Mouse (Mus musculus) limb, embryonic 14.5 days (tissue): ENCODE data around the gene Lrrc32. TPM values are rescaled to one million over a fixed set of nuclear protein-coding genes. Genes with fewer than 3 reads are reported as not detected.
A peak's percentile ranks its signal among the peaks of the same experiment; 100 is the strongest.

Source experiments
- ATAC-seq: fragments of 200-750 bp; cut with Nextera tagmentation; 2 replicates; pipeline ENCODE4 v1.8.0; 2017; ENCODE audit warnings: low read depth, moderate number of reproducible peaks, moderate TSS enrichment; ENCODE audit not compliant: low FRiP score
- DNase-seq: peaks from one replicate; pipeline ENCODE4 v3.0.0-alpha.2; 2015; ENCODE audit warnings: low spot score
- H3K27ac ChIP-seq: fragments of 300-500 bp; sonication (generic); replicated peaks from 2 replicates; pipeline ENCODE4 v1.5.1; 2014; ENCODE audit warnings: low read depth, mild to moderate bottlenecking, low read length, moderate library complexity, mixed read lengths
- H3K27me3 ChIP-seq: fragments of 300-500 bp; sonication (generic); 2 replicates; pipeline ENCODE4 v1.6.1; 2014; ENCODE audit warnings: low read length, mixed read lengths; ENCODE audit not compliant: control insufficient read depth, insufficient read depth
- H3K36me3 ChIP-seq: fragments of 300-500 bp; sonication (generic); 2 replicates; pipeline ENCODE4 v1.6.1; 2014; ENCODE audit warnings: mild to moderate bottlenecking, low read length, moderate library complexity, mixed read lengths; ENCODE audit not compliant: control insufficient read depth, insufficient read depth
- H3K4me1 ChIP-seq: fragments of 300-500 bp; sonication (generic); 2 replicates; pipeline ENCODE4 v1.6.1; 2014; ENCODE audit warnings: antibody characterized with exemption, low read length, mixed read lengths; ENCODE audit not compliant: control insufficient read depth, insufficient read depth
- H3K4me2 ChIP-seq: fragments of 300-500 bp; sonication (generic); replicated peaks from 2 replicates; pipeline ENCODE4 v1.6.1; 2014; ENCODE audit warnings: low read depth, mild to moderate bottlenecking, low read length, moderate library complexity; ENCODE audit not compliant: severe bottlenecking
- H3K4me3 ChIP-seq: fragments of 300-500 bp; sonication (generic); replicated peaks from 2 replicates; pipeline ENCODE4 v1.5.1; 2014; ENCODE audit warnings: low read length
- H3K9ac ChIP-seq: fragments of 300-500 bp; sonication (generic); 2 replicates; pipeline ENCODE4 v1.6.1; 2014; ENCODE audit warnings: mild to moderate bottlenecking, low read depth, low read length, moderate library complexity; ENCODE audit not compliant: severe bottlenecking
- H3K9me3 ChIP-seq: fragments of 300-500 bp; sonication (generic); 2 replicates; pipeline ENCODE4 v1.6.1; 2016; ENCODE audit warnings: low read length; ENCODE audit not compliant: control insufficient read depth
- POLR2A ChIP-seq: fragments of 200-500 bp; IDR thresholded peaks from 2 replicates; pipeline ENCODE4 v1.8.0; 2012; ENCODE audit warnings: inconsistent platforms, mild to moderate bottlenecking, moderate library complexity, borderline replicate concordance; ENCODE audit not compliant: insufficient read depth, insufficient read length; ENCODE audit errors: extremely low read depth
- WGBS: fragments of 180-500 bp; shearing (Covaris S2); extraction: QIAGEN DNeasy Blood & Tissue Kit; methylation state at CpG from one replicate; pipeline ENCODE4 v1.1.7; 2014; 5-methylcytosine and 5-hydroxymethylcytosine counted together
- polyA plus RNA-seq, 2 experiments: library from polyadenylated mRNA; depleted of rRNA in 1 of 2; stranded (reverse) in 1 of 2; unstranded in 1 of 2; fragments of >200 nt; fragmentation: Nextera tagmentation in 1 of 2; extraction: Ambion mirVana in 1 of 2; gene quantifications; 2 replicates each; pipeline versions ENCODE4 v1.2.1 to v1.2.3; 2012 to 2014

The Lrrc32 gene
- polyA plus RNA-seq, 2 experiments = 10.5 to 12.3 TPM

DNA sequence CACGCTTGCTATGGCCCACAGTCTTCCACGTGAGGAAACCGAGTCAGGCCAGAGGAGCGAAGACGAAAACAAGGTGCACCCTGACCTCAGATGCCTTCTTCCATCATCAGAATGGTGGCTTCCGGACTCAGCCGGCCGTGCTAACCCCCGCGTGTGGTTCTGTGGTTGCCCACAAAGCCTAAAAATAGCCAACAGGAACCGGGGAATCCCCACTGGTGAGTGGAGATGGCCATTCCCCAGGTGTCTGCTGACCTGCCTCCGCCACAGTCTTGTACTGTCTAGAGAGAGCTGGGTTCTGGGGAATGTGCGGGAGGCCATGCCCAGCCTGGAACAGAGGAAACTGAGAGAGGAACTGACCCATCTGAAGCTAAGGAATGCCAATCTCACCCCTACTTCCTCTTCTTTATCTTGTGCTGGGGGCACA, 45.4 kb downstream of the Lrrc32 start:
- H3K4me1 ChIP-seq = peaks cover 11% of the 10 kb centered on the region
- H3K9me3 ChIP-seq = no peaks in the 10 kb centered on the region
- TF ChIP-seq POLR2A = no peak
- H3K4me3 ChIP-seq = no peak overlapping the region
- H3K27ac ChIP-seq = no peak overlapping the region
- ATAC-seq (no peak), DNase-seq (no peak)
- H3K27me3 ChIP-seq = no peaks in the 10 kb centered on the region
- no peaks in the 10 kb centered on the region for H3K36me3 ChIP-seq
- no peak overlapping the region for H3K9ac ChIP-seq
- WGBS = 91% methylated on average over 13 of the region's 13 CpGs
- H3K4me2 ChIP-seq = no peak overlapping the region

DNA sequence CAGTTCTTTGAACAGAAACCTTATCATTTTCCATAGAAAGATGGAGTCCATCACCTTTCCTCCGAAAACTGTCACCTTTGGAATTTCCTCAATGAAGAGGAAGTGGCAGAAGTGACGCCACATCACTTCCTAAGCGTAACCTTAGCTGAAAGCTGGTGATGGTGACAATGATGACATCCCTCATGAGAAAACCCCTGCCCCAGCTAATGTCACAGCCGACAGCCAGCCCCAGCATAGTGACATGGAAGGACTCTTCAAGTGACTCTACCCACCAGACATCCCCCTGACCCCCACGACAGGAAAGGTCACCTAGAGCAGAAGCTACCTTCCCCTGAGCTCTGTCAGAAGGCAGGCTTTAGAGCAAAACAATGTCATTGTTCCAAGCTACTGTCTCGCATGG, 46.1 kb downstream of the Lrrc32 start:
- DNase-seq (no peak), ATAC-seq (no peak)
- Histone ChIP-seq H3K4me3 (no peak overlapping the region), H3K27ac (no peak overlapping the region), H3K4me2 (no peak overlapping the region), H3K4me1 (peaks cover 11% of the 10 kb centered on the region), H3K27me3 (no peaks in the 10 kb centered on the region), H3K9me3 (no peaks in the 10 kb centered on the region), H3K36me3 (no peaks in the 10 kb centered on the region), H3K9ac (no peak overlapping the region)
- WGBS = 89% methylated on average over 6 of the region's 6 CpGs
- TF ChIP-seq POLR2A = no peak

DNA sequence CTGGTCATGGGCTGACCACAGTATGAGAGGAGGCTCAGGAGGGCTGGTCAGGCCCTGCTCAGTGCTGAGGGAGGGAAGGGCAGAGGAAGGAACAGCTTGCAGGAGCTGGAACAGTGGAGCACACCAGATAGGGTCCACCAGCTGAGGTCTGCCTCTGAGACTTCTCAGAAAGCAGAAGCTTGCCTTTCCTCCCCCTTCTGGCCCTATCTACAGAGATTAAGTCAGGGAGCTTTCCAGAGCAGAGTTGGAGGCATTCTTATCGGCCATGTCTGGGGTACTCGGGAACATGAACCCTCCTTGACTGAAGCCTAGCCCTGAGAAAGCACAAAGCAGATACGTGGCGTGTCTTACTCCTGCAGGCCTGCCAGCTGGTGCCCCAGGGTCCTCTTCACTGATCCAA, 46.8 kb downstream of the Lrrc32 start:
- no peaks in the 10 kb centered on the region for H3K27me3 ChIP-seq
- WGBS = 92% methylated on average over 4 of the region's 4 CpGs
- peaks cover 11% of the 10 kb centered on the region for H3K4me1 ChIP-seq
- H3K9ac ChIP-seq = no peak overlapping the region
- TF ChIP-seq POLR2A = no peak
- no peak for ATAC-seq
- DNase-seq = no peak
- H3K4me3 ChIP-seq = no peak overlapping the region
- H3K9me3 ChIP-seq = no peaks in the 10 kb centered on the region
- no peak overlapping the region for H3K27ac ChIP-seq
- no peaks in the 10 kb centered on the region for H3K36me3 ChIP-seq
- no peak overlapping the region for H3K4me2 ChIP-seq

DNA sequence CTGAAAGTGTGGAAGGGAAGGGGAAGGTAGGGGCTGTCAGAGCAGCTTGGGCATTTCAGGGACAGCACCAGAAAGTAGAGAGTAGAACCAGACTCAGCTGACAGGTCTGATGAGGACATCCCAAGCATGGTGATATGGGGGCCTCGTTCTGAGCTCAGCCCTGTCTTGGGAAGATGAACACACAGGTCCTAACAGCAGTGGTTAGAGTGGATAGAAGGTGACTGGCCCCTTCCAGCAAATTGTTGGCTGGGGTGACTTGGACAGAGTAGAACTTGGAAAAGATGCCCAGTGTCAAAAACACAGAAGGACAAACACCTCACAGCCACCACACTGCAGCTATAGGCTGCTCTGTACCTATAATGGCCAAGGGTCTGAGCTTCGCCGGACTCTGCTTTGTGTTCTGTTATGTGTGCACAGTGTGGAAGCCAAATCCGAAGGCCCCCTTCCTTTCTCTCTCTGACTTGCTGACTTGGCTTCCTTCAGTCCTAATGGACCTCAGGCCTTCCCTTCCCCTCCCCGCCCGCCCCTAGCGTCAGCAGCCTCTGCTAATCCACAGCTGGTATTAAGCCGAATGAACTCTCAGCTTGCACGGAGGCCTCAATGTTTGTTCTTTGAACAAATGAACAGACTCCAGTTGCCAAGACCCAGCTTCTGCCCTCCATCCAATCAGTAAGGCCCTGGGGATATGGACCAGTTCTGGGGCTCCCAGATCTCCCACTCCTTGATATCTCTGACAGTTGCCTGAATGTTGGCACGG, 48.3 kb downstream of the Lrrc32 start:
- H3K4me3 ChIP-seq = no peak overlapping the region
- DNase-seq (no peak), ATAC-seq (peak; percentile 10; the same call in 1 of the 2 replicates)
- H3K9ac ChIP-seq = no peak overlapping the region
- WGBS = 42% methylated on average over 10 of the region's 10 CpGs
- H3K4me2 ChIP-seq = no peak overlapping the region
- H3K4me1 ChIP-seq = peaks cover 11% of the 10 kb centered on the region
- no peaks in the 10 kb centered on the region for H3K9me3 ChIP-seq
- H3K36me3 ChIP-seq = no peaks in the 10 kb centered on the region
- no peak for TF ChIP-seq POLR2A
- H3K27ac ChIP-seq = no peak overlapping the region
- no peaks in the 10 kb centered on the region for H3K27me3 ChIP-seq

DNA sequence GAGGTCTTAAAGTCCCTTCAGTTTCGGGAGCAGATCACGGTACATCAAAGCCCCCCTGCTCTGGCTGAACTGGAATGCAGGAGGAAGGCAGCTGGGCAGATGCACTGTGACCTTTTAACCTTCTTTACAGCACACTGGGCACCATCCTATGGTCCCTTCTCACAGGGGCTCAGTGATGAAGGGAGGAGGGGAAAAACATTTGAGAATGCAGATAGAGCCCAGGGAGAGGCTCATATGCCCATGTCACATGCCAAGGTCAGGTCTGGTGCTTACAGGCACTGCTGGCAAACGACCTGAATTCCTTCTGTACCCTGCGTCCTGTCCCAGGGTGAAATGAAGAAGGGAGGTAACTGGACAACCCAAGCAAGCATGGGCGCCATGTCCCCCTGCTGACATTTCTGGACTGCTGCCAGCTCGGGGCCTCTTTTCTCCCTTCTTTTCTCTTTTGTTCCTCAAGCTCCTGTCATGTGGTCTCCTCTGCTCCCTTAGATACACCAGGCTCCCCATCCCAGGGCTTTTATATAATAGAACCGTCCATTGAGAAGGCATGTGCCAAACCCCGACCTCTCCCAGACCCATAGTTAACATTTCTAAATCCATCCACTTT, 49.0 kb downstream of the Lrrc32 start:
- Histone ChIP-seq H3K4me1 (peaks cover 14% of the 10 kb centered on the region), H3K27ac (no peak overlapping the region), H3K9me3 (no peaks in the 10 kb centered on the region), H3K27me3 (no peaks in the 10 kb centered on the region), H3K4me2 (no peak overlapping the region), H3K9ac (no peak overlapping the region), H3K36me3 (no peaks in the 10 kb centered on the region), H3K4me3 (no peak overlapping the region)
- no peak for TF ChIP-seq POLR2A
- DNase-seq (no peak), ATAC-seq (peak; percentile 36; the same call in 1 of the 2 replicates)
- 48% methylated on average over 7 of the region's 8 CpGs for WGBS
